Mouse (Mus musculus) midbrain, embryonic 11.5 days (tissue): ENCODE measurements around the gene Cpxm2. TPM values are rescaled to one million over a fixed set of nuclear protein-coding genes. Genes with fewer than 3 reads are reported as not detected.
A peak's percentile ranks its signal among the peaks of the same experiment; 100 is the strongest.

Experiments used
- ATAC-seq: fragments of 200-750 bp; cut with Nextera tagmentation; 2 replicates; pipeline ENCODE4 v1.8.0; 2017; ENCODE audit warnings: moderate TSS enrichment, moderate library complexity; ENCODE audit not compliant: low FRiP score
- DNase-seq: peaks from one replicate; pipeline ENCODE4 v3.0.0; 2015; ENCODE audit warnings: low spot score; ENCODE audit errors: missing footprints
- H3K27ac ChIP-seq: fragments of 300-500 bp; sonication (generic); 2 replicates; pipeline ENCODE4 v1.5.1; 2014; ENCODE audit warnings: low read depth, low read length
- H3K27me3 ChIP-seq: fragments of 300-500 bp; sonication (generic); 2 replicates; pipeline ENCODE4 v1.6.1; 2014; ENCODE audit warnings: mild to moderate bottlenecking, low read length, moderate library complexity, mixed read lengths; ENCODE audit not compliant: control insufficient read depth, insufficient read depth
- H3K36me3 ChIP-seq: fragments of 300-500 bp; sonication (generic); 2 replicates; pipeline ENCODE4 v1.6.1; 2014; ENCODE audit warnings: mild to moderate bottlenecking, low read length, moderate library complexity, mixed read lengths; ENCODE audit not compliant: control insufficient read depth, insufficient read depth
- H3K4me1 ChIP-seq: fragments of 300-500 bp; sonication (generic); 2 replicates; pipeline ENCODE4 v1.6.1; 2014; ENCODE audit warnings: low read length; ENCODE audit not compliant: control insufficient read depth, insufficient read depth
- H3K4me2 ChIP-seq: fragments of 300-500 bp; sonication (generic); 2 replicates; pipeline ENCODE4 v1.6.1; 2014; ENCODE audit warnings: mild to moderate bottlenecking, moderate library complexity
- H3K4me3 ChIP-seq: fragments of 300-500 bp; sonication (generic); 2 replicates; pipeline ENCODE4 v1.5.1; 2014; ENCODE audit warnings: low read depth, low read length
- H3K9ac ChIP-seq: fragments of 300-500 bp; sonication (generic); 2 replicates; pipeline ENCODE4 v1.6.1; 2014; ENCODE audit warnings: low read length
- H3K9me3 ChIP-seq: fragments of 300-500 bp; sonication (generic); 2 replicates; pipeline ENCODE4 v1.6.1; 2016; ENCODE audit warnings: low read length; ENCODE audit not compliant: control insufficient read depth
- WGBS: fragments of 180-500 bp; shearing (Covaris S2); extraction: QIAGEN DNeasy Blood & Tissue Kit; methylation state at CpG from one replicate; pipeline ENCODE4 v1.1.7; 2014; 5-methylcytosine and 5-hydroxymethylcytosine counted together
- polyA plus RNA-seq: library from polyadenylated mRNA; unstranded; fragments of >200 nt; fragmentation: Nextera tagmentation; extraction: Ambion mirVana; gene quantifications from 2 replicates; pipeline ENCODE4 v1.2.1, GENCODE M21; 2014

The Cpxm2 gene
- polyA plus RNA-seq, 1 experiment from 2014 or later = 1.3 TPM

DNA sequence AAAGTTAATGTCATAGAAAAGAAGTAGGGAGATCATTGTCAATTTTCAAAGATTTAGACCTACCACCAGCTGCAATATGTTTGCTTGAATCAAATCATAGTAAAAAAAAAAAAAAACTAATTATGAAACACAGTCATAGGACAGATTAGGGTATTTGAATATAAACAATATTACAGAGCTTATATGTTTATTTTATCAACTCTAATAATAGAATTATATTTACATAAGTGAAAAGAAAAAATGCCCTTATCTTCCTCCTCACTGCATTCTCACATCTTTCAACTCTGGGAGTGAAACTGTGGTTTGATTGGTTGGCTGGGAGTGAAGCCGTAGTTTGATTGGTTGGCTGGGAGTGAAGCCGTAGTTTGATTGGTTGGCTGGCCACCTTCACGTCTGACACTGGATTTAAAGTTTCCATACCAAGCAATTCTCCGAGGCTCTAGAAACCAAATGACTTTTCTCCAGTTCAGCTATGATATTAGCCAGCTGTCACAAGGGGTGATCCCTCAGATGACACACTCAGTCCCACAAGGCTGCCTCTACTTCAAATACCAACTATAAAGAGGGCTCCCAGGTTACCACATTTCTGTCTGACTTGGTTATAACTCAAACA is 27.2 kb upstream of the Cpxm2 start:
- WGBS = 95% methylated on average over 4 of the region's 4 CpGs
- no peak overlapping the region for H3K9ac ChIP-seq
- H3K9me3 ChIP-seq = no peaks in the 10 kb centered on the region
- no peak overlapping the region for H3K27ac ChIP-seq
- no peaks in the 10 kb centered on the region for H3K4me1 ChIP-seq
- ATAC-seq (no peak), DNase-seq (no peak)
- H3K27me3 ChIP-seq = no peaks in the 10 kb centered on the region
- no peak overlapping the region for H3K4me2 ChIP-seq
- no peak overlapping the region for H3K4me3 ChIP-seq
- H3K36me3 ChIP-seq = no peaks in the 10 kb centered on the region

DNA sequence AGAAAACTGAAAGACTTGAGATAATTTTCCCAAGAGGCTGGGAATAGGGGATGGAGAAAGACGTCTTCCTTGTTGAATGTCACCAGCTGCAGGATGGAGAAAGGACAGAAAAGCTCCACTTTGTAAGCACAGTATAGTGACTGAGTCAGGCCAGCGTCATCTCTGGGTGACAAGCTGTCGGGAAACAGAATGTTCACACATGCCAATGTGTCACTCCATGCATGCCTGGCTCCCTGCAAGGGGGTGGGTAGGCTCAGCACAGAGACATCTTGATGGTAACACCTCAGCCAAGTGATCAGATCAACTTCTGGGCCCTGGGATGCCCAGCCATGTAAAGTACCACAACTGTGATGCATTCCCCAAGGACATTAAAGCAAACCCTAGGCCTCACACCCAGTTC is 26.5 kb upstream of the Cpxm2 start:
- no peaks in the 10 kb centered on the region for H3K27me3 ChIP-seq
- no peak overlapping the region for H3K9ac ChIP-seq
- no peak overlapping the region for H3K27ac ChIP-seq
- H3K4me3 ChIP-seq = no peak overlapping the region
- no peak for ATAC-seq
- 88% methylated on average over 3 of the region's 3 CpGs for WGBS
- H3K4me1 ChIP-seq = no peaks in the 10 kb centered on the region
- H3K36me3 ChIP-seq = no peaks in the 10 kb centered on the region
- H3K9me3 ChIP-seq = no peaks in the 10 kb centered on the region
- DNase-seq = no peak
- H3K4me2 ChIP-seq = no peak overlapping the region

DNA sequence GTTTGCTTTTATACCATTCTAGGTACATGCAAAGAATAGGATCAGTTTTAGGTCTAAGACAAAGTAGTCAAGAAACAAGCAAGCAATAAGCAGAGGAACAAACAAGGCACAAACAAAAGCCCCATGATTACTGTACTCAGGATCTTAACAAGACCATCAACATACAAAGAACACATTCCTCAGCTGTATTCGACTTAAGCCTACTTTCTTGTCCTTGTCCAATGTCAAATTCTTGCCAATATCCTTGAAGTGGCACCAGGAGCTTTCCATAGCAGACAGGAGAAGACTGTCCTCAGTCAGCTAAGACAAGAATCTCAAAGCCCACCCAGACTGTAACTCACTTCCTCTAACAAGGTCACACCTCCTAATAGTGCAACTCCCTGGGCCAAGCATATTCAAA is 24.5 kb upstream of the Cpxm2 start:
- no peaks in the 10 kb centered on the region for H3K4me1 ChIP-seq
- no peak overlapping the region for H3K27ac ChIP-seq
- no peaks in the 10 kb centered on the region for H3K9me3 ChIP-seq
- no peaks in the 10 kb centered on the region for H3K27me3 ChIP-seq
- H3K9ac ChIP-seq = no peak overlapping the region
- DNase-seq (no peak), ATAC-seq (no peak)
- no peak overlapping the region for H3K4me2 ChIP-seq
- no peak overlapping the region for H3K4me3 ChIP-seq
- H3K36me3 ChIP-seq = no peaks in the 10 kb centered on the region
- WGBS = 54% methylated on average over 1 of the region's 1 CpGs

DNA sequence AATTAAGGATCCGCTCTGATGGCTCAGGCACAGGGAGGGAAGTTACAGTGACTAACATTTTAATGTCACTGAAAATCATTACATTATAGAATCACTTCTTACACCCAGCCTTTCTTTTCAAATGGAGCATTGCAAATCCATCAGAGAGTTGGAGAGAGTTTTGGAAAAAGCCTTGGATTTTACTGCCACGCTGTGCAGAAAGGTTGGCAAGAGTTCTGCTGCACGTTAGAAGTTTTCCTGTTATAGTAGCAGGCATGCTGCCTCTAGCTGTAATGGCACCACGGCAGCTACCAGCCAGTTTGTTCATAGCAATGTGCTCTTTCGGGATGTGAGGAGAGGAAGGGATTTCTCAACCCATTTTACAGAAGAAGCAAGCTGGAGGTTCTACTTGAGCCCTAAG is 20.2 kb upstream of the Cpxm2 start:
- Histone ChIP-seq H3K4me1 (no peaks in the 10 kb centered on the region), H3K27me3 (no peaks in the 10 kb centered on the region), H3K9me3 (no peaks in the 10 kb centered on the region), H3K9ac (no peak overlapping the region), H3K36me3 (no peaks in the 10 kb centered on the region), H3K4me3 (no peak overlapping the region), H3K27ac (no peak overlapping the region), H3K4me2 (no peak overlapping the region)
- ATAC-seq = no peak
- no peak for DNase-seq
- WGBS = 94% methylated on average over 5 of the region's 5 CpGs

DNA sequence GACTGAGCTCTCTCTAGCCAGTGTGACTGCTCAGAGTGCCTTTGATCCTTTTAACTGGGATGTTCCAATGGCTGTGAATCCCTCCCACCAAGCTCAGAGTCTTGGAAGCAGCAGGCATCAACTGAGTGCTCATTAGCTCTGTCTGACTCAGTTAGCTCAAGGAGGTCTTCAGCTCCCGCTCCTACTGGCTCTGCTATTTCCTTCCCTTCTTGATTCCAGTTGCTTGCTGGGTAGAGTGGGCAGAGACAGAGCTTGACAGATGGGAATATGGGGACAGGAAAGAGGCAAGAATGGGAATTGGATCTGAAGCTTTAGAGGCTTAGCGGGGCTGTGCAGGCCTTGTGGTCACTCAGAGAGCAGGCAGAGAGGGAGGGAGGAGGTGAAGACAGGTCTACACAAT is 19.8 kb upstream of the Cpxm2 start:
- Histone ChIP-seq H3K27ac (no peak overlapping the region), H3K4me3 (no peak overlapping the region), H3K36me3 (no peaks in the 10 kb centered on the region), H3K4me1 (no peaks in the 10 kb centered on the region; the same call in 1 of the 2 replicates), H3K4me2 (no peak overlapping the region), H3K9me3 (no peaks in the 10 kb centered on the region), H3K27me3 (no peaks in the 10 kb centered on the region), H3K9ac (no peak overlapping the region)
- WGBS = 82% methylated on average over 2 of the region's 2 CpGs
- ATAC-seq (no peak), DNase-seq (no peak)

DNA sequence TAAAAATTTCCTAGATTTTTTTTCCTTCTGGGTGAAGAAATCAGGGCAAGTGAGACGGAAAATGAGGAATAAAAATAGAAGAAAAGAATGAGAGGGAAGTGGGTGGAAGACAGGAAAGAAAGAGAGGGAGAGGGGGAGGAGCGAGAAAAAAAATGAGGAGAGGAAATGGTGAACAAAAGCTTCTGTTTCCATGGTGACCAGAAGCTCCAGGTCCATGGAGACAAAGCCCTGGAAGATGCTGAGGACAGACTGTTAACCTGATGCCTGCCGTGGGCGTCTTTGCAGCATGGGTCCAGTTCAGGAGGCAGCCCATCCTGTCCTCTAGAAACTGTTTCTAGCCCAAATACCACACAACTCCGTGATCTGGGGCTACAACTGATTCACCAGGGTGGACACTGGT is 17.7 kb upstream of the Cpxm2 start:
- Histone ChIP-seq H3K27ac (no peak overlapping the region), H3K4me3 (no peak overlapping the region), H3K4me2 (no peak overlapping the region), H3K36me3 (no peaks in the 10 kb centered on the region), H3K4me1 (no peaks in the 10 kb centered on the region; the same call in 1 of the 2 replicates), H3K27me3 (no peaks in the 10 kb centered on the region), H3K9me3 (no peaks in the 10 kb centered on the region), H3K9ac (no peak overlapping the region)
- WGBS = 72% methylated on average over 5 of the region's 5 CpGs
- no peak for ATAC-seq
- DNase-seq = no peak

DNA sequence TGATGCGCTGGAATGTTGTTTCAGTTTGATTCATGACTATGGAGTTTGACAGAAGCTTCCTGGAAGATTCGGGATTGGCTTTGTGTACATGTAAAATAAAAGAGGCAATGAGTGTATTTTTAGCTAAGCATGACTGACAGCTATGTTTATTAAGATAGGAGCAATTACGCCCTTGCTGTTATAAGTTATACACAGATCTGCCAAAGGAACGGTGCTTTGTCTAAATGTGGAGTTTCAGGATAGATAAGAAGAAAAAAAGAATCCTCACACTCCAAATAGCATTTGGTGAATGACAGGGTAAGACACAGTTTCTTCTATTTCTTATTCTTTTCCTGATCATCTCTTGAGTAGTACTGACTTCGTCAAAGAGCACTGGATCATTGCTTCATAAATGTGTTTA is 17.2 kb upstream of the Cpxm2 start:
- 91% methylated on average over 5 of the region's 5 CpGs for WGBS
- H3K27ac ChIP-seq = no peak overlapping the region
- ATAC-seq = no peak

DNA sequence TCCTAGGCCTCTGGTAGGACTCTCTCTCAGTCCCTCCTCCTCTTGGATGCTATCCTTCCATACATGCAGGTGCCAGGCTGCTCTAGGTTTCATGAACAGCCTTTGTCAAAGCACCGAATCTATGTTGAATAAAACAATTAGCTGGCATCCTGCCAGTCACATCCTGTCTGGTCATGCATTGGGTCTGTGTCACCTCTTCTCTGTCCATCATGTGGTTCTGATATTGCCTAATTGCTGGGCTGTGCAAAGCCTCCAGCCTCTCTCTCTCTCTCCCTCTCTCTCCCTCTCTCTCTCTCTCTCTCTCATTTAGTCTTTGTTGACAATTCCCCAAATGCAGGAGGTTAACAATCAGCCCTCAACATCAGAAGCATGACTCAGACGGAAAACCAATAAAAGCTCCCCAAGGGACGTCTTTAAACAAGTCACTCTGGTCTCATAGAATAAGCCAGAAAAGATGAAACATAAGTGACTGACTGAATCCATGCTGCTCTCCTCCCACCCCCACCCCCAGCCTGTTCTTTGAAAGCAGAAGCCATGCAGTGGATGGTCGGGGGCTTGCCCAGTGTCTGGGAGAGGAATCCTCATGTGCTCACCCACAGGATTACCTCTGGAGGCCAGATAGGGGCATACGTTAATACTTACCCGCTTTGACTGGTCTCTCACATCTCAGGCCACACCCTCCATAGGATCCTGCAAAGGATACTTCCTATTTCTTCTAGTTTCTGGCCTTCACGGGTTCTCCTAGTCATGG is 15.1 kb upstream of the Cpxm2 start:
- peak; percentile 35; the same call in 1 of the 2 replicates for ATAC-seq
- H3K27ac ChIP-seq = no peak overlapping the region
- no peaks in the 10 kb centered on the region for H3K27me3 ChIP-seq
- H3K4me1 ChIP-seq = no peaks in the 10 kb centered on the region; the same call in 1 of the 2 replicates
- H3K4me3 ChIP-seq = no peak overlapping the region
- no peak for DNase-seq
- H3K9me3 ChIP-seq = no peaks in the 10 kb centered on the region
- no peaks in the 10 kb centered on the region for H3K36me3 ChIP-seq
- H3K9ac ChIP-seq = no peak overlapping the region
- 60% methylated on average over 7 of the region's 7 CpGs for WGBS
- no peak overlapping the region for H3K4me2 ChIP-seq

More for the DNA sequence above, 17.2 kb upstream of the Cpxm2 start:
- DNase-seq = no peak
- Histone ChIP-seq H3K4me3 (no peak overlapping the region), H3K27me3 (no peaks in the 10 kb centered on the region), H3K4me2 (no peak overlapping the region), H3K36me3 (no peaks in the 10 kb centered on the region), H3K4me1 (no peaks in the 10 kb centered on the region; the same call in 1 of the 2 replicates), H3K9ac (no peak overlapping the region), H3K9me3 (no peaks in the 10 kb centered on the region)

DNA sequence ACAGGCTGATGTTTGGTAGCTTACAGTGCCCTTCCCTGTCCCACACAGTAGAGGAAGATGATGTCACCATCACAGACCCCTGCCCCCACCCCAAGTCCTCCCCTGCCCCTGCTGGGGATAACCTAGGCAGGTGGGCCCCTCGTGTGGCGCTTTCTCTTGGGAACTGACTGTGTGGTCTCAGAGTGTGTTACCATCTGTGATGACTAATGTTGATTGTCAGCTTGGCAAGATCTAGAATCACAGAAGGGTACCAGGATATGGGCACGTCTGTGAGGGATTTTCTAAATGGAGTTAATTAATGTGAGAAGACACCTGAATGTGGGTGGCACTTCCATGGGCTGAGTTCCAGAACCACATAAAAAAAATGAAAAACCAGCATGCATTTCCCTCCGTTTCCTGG is 12.7 kb upstream of the Cpxm2 start:
- H3K4me1 ChIP-seq = no peaks in the 10 kb centered on the region; the same call in 1 of the 2 replicates
- no peaks in the 10 kb centered on the region for H3K9me3 ChIP-seq
- H3K4me2 ChIP-seq = no peak overlapping the region
- no peaks in the 10 kb centered on the region for H3K36me3 ChIP-seq
- H3K4me3 ChIP-seq = no peak overlapping the region
- ATAC-seq (no peak), DNase-seq (no peak)
- WGBS = 75% methylated on average over 4 of the region's 4 CpGs
- H3K9ac ChIP-seq = no peak overlapping the region
- H3K27ac ChIP-seq = no peak overlapping the region
- H3K27me3 ChIP-seq = no peaks in the 10 kb centered on the region
